Mouse (Mus musculus): ENCODE results near the gene Pcdh17. TPM values are rescaled to one million over a fixed set of nuclear protein-coding genes. Genes with fewer than 3 reads are reported as not detected.
A peak's percentile ranks its signal among the peaks of the same experiment; 100 is the strongest.

Gene Pcdh17
- 0.50 and 0.81 TPM in 2 replicates for polyA plus RNA-seq (2015; fragmentation: Nextera tagmentation; extraction: Ambion mirVana)

GRCm38 (mm10) chr14:84443288-84443686 lies at the start of gene Pcdh17:
Gene Pcdh17, plus strand, starts transcription at chr14:84443563.
- 0% methylated on average over 31 of the region's 31 CpGs for WGBS (ENCODE audit: insufficient replicate concordance)
- Histone ChIP-seq H3K9ac (no peak within 1 kb of the TSS), H3K4me2 (peak within 1 kb of the TSS; percentile 64), H3K9me3 (replicated peaks) (no peaks in the 10 kb centered on the region), H3K4me3 (replicated peaks) (peak within 1 kb of the TSS; percentile 40), H3K27ac (replicated peaks) (no peak within 1 kb of the TSS), H3K27me3 (peaks cover 60% of the 10 kb centered on the region), H3K4me1 (replicated peaks) (peaks cover 21% of the 10 kb centered on the region; the same call in 1 of the 2 replicates), H3K36me3 (replicated peaks) (no peaks in the 10 kb centered on the region)
- peak; percentile 83 for ATAC-seq (ENCODE audit: insufficient read depth)

- Histone ChIP-seq H3K36me3 (replicated peaks) (no peaks in the 10 kb centered on the region), H3K9me3 (replicated peaks) (no peaks in the 10 kb centered on the region), H3K4me3 (replicated peaks) (no peak overlapping the region), H3K4me1 (replicated peaks) (no peaks in the 10 kb centered on the region), H3K9ac (no peak overlapping the region), H3K4me2 (no peak overlapping the region), H3K27ac (replicated peaks) (no peak overlapping the region), H3K27me3 (no peaks in the 10 kb centered on the region)
- WGBS (ENCODE audit: insufficient replicate concordance), result 40% methylated on average over 1 of the region's 1 CpGs
- ATAC-seq (ENCODE audit: insufficient read depth), result no peak
Observed at GRCm38 (mm10) chr14:84397137-84397536, 46.2 kb upstream of the Pcdh17 start.

GRCm38 (mm10) chr14:84424736-84425135 lies 18.6 kb upstream of the Pcdh17 start:
- Histone ChIP-seq H3K9ac (no peak overlapping the region), H3K27ac (replicated peaks) (no peak overlapping the region), H3K36me3 (replicated peaks) (no peaks in the 10 kb centered on the region), H3K4me1 (replicated peaks) (no peaks in the 10 kb centered on the region), H3K27me3 (no peaks in the 10 kb centered on the region), H3K4me2 (no peak overlapping the region), H3K9me3 (replicated peaks) (no peaks in the 10 kb centered on the region), H3K4me3 (replicated peaks) (no peak overlapping the region)
- ATAC-seq (ENCODE audit: insufficient read depth), result no peak
- 54% methylated on average over 2 of the region's 2 CpGs for WGBS (ENCODE audit: insufficient replicate concordance)

- Histone ChIP-seq H3K27me3 (no peaks in the 10 kb centered on the region), H3K4me1 (replicated peaks) (no peaks in the 10 kb centered on the region), H3K36me3 (replicated peaks) (no peaks in the 10 kb centered on the region), H3K4me3 (replicated peaks) (no peak overlapping the region), H3K4me2 (no peak overlapping the region), H3K9me3 (replicated peaks) (no peaks in the 10 kb centered on the region), H3K9ac (no peak overlapping the region), H3K27ac (replicated peaks) (no peak overlapping the region)
- ATAC-seq (ENCODE audit: insufficient read depth), result no peak
Observed at GRCm38 (mm10) chr14:84426616-84427015, 16.7 kb upstream of the Pcdh17 start.

GRCm38 (mm10) chr14:84438066-84438770 lies 5.1 kb upstream of the Pcdh17 start:
- Histone ChIP-seq H3K9me3 (replicated peaks) (no peaks in the 10 kb centered on the region), H3K4me1 (replicated peaks) (peaks cover under 1% of the 10 kb centered on the region; the same call in 1 of the 2 replicates), H3K27me3 (peaks cover 10% of the 10 kb centered on the region), H3K9ac (no peak overlapping the region), H3K36me3 (replicated peaks) (no peaks in the 10 kb centered on the region), H3K4me3 (replicated peaks) (no peak overlapping the region), H3K27ac (replicated peaks) (no peak overlapping the region), H3K4me2 (no peak overlapping the region)
- 27% methylated on average over 11 of the region's 11 CpGs for WGBS (ENCODE audit: insufficient replicate concordance)
- no peak for ATAC-seq (ENCODE audit: insufficient read depth)

- H3K36me3 ChIP-seq (replicated peaks), result no peaks in the 10 kb centered on the region
- ATAC-seq (ENCODE audit: insufficient read depth), result no peak
- no peak overlapping the region for H3K4me2 ChIP-seq
- no peaks in the 10 kb centered on the region for H3K9me3 ChIP-seq (replicated peaks)
- H3K9ac ChIP-seq, result no peak overlapping the region
- H3K27me3 ChIP-seq, result peaks cover 37% of the 10 kb centered on the region
- WGBS (ENCODE audit: insufficient replicate concordance), result 9% methylated on average over 2 of the region's 2 CpGs
- H3K4me1 ChIP-seq (replicated peaks), result peaks cover 13% of the 10 kb centered on the region; the same call in 1 of the 2 replicates
- no peak overlapping the region for H3K4me3 ChIP-seq (replicated peaks)
- H3K27ac ChIP-seq (replicated peaks), result no peak overlapping the region
Observed at GRCm38 (mm10) chr14:84440903-84441302, 2.5 kb upstream of the Pcdh17 start.

GRCm38 (mm10) chr14:84442528-84443287 lies 655 bp upstream of the Pcdh17 start:
- Histone ChIP-seq H3K27ac (replicated peaks) (no peak overlapping the region), H3K36me3 (replicated peaks) (no peaks in the 10 kb centered on the region), H3K4me2 (peak overlapping the region; percentile 64), H3K9me3 (replicated peaks) (no peaks in the 10 kb centered on the region), H3K9ac (no peak overlapping the region), H3K4me3 (replicated peaks) (peak overlapping the region; percentile 40), H3K4me1 (replicated peaks) (peaks cover 21% of the 10 kb centered on the region; the same call in 1 of the 2 replicates), H3K27me3 (peaks cover 55% of the 10 kb centered on the region)
- 1% methylated on average over 29 of the region's 30 CpGs for WGBS (ENCODE audit: insufficient replicate concordance)
- ATAC-seq (ENCODE audit: insufficient read depth), result peak; percentile 45

- WGBS (ENCODE audit: insufficient replicate concordance), result 4% methylated on average over 13 of the region's 13 CpGs
- Histone ChIP-seq H3K27ac (replicated peaks) (no peak overlapping the region), H3K9me3 (replicated peaks) (no peaks in the 10 kb centered on the region), H3K27me3 (peaks cover 64% of the 10 kb centered on the region), H3K4me3 (replicated peaks) (peak overlapping the region; percentile 40), H3K4me1 (replicated peaks) (peaks cover 21% of the 10 kb centered on the region; the same call in 1 of the 2 replicates), H3K9ac (no peak overlapping the region), H3K4me2 (peak overlapping the region; percentile 64), H3K36me3 (replicated peaks) (no peaks in the 10 kb centered on the region)
- ATAC-seq (ENCODE audit: insufficient read depth), result no peak
Observed at GRCm38 (mm10) chr14:84443761-84444160, 398 bp downstream of the Pcdh17 start.

GRCm38 (mm10) chr14:84444276-84444662 lies 906 bp downstream of the Pcdh17 start:
- H3K27me3 ChIP-seq, result peaks cover 64% of the 10 kb centered on the region
- no peaks in the 10 kb centered on the region for H3K9me3 ChIP-seq (replicated peaks)
- 1% methylated on average over 21 of the region's 21 CpGs for WGBS (ENCODE audit: insufficient replicate concordance)
- H3K4me2 ChIP-seq, result peak overlapping the region; percentile 64; the same call in 1 of the 2 replicates
- 0 out of 2 replicates have a peak overlapping the region, but pooled peaks have one; percentile 40 for H3K4me3 ChIP-seq (replicated peaks)
- H3K9ac ChIP-seq, result no peak overlapping the region
- no peak overlapping the region for H3K27ac ChIP-seq (replicated peaks)
- no peaks in the 10 kb centered on the region for H3K36me3 ChIP-seq (replicated peaks)
- peaks cover 21% of the 10 kb centered on the region; the same call in 1 of the 2 replicates for H3K4me1 ChIP-seq (replicated peaks)
- ATAC-seq (ENCODE audit: insufficient read depth), result no peak

- Histone ChIP-seq H3K4me2 (peak overlapping the region; percentile 64), H3K27ac (replicated peaks) (no peak overlapping the region), H3K9me3 (replicated peaks) (no peaks in the 10 kb centered on the region), H3K4me1 (replicated peaks) (peaks cover 21% of the 10 kb centered on the region; the same call in 1 of the 2 replicates), H3K36me3 (replicated peaks) (no peaks in the 10 kb centered on the region), H3K27me3 (peaks cover 64% of the 10 kb centered on the region), H3K9ac (no peak overlapping the region), H3K4me3 (replicated peaks) (peak overlapping the region; percentile 40; the same call in 1 of the 2 replicates)
- under 1% methylated on average over 21 of the region's 21 CpGs for WGBS (ENCODE audit: insufficient replicate concordance)
- no peak for ATAC-seq (ENCODE audit: insufficient read depth)
Observed at GRCm38 (mm10) chr14:84444663-84445502, 1.5 kb downstream of the Pcdh17 start.
